Mouse (Mus musculus): ENCODE data around the gene Fbxl8.

DNA sequence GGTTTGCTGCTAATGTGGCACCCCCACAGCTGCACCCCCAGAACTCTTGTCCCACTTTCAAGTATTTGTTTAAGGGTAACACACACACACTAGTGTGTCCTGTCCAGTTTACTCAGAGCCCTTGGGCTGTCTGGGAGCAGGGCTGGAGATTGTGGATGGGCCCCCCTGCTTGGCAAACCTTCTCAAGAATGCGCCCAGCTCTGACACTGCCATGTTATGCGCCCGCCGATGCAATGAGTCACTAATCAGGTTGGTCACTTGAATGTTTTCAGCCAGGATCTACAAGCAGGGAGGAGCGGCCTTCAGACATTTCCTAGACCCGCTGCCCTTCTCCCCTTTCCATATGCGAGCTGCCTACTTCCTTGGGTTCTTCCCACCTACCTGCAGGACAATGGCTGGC is 28.0 kb downstream of the Fbxl8 start:
- TF ChIP-seq CTCF (IDR thresholded peaks at IDR 0.05), result no peak
- no peak for TF ChIP-seq POLR2A (IDR thresholded peaks at IDR 0.05; ENCODE audit: insufficient read depth, low read depth, low read length)
- TF ChIP-seq EP300 (IDR thresholded peaks at IDR 0.05; ENCODE audit: insufficient read depth, low read depth, low read length), result no peak
